Mouse (Mus musculus) liver, adult 2 months (tissue): ENCODE measurements around the gene Mrpl49. TPM values are rescaled to one million over a fixed set of nuclear protein-coding genes. Genes with fewer than 3 reads are reported as not detected.
A peak's percentile ranks its signal among the peaks of the same experiment; 100 is the strongest.

Source experiments
- DNase-seq: peaks from one replicate; pipeline ENCODE4 v3.0.0-alpha.2; 2011; ENCODE audit warnings: low read depth, low spot score; ENCODE audit errors: extremely low read depth
- H3K27ac ChIP-seq: fragments of 200-500 bp; replicated peaks from 2 replicates; pipeline ENCODE4 v1.5.1; 2012; ENCODE audit warnings: low read depth, mild to moderate bottlenecking, control low read depth, inconsistent platforms, low read length; ENCODE audit not compliant: insufficient read depth
- H3K27me3 ChIP-seq: fragments of 200-500 bp; 2 replicates; pipeline ENCODE4 v1.6.1; 2012; ENCODE audit warnings: mild to moderate bottlenecking, moderate library complexity, low read length, inconsistent platforms; ENCODE audit not compliant: control insufficient read depth, insufficient read depth
- H3K36me3 ChIP-seq: fragments of 200-500 bp; 2 replicates; pipeline ENCODE4 v1.6.1; 2012; ENCODE audit warnings: low read length, inconsistent platforms; ENCODE audit not compliant: control insufficient read depth, insufficient read depth
- H3K4me1 ChIP-seq: fragments of 200-500 bp; 2 replicates; pipeline ENCODE4 v1.6.1; 2011; ENCODE audit warnings: low read length; ENCODE audit not compliant: control insufficient read depth, insufficient read depth
- H3K4me3 ChIP-seq: fragments of 200-500 bp; 2 replicates; pipeline ENCODE4 v1.5.1; 2011; ENCODE audit warnings: low read depth, mild to moderate bottlenecking, control low read depth, low read length, moderate library complexity; ENCODE audit not compliant: insufficient read depth
- H3K79me2 ChIP-seq: fragments of 200-500 bp; 2 replicates; pipeline ENCODE4 v1.6.1; 2012; ENCODE audit warnings: inconsistent platforms, mild to moderate bottlenecking, low read length, moderate library complexity; ENCODE audit not compliant: control insufficient read depth, insufficient read depth
- H3K9ac ChIP-seq: fragments of 200-500 bp; 2 replicates; pipeline ENCODE4 v1.6.1; 2012; ENCODE audit warnings: low read depth, mild to moderate bottlenecking, control low read depth, inconsistent platforms, low read length
- CTCF ChIP-seq: fragments of 200-500 bp; IDR thresholded peaks from 2 replicates; pipeline ENCODE4 v1.5.1; 2011; ENCODE audit warnings: low read depth, low read length, control low read depth
- POLR2A ChIP-seq: fragments of 200-500 bp; IDR thresholded peaks from 2 replicates; pipeline ENCODE4 v1.6.1; 2011; ENCODE audit warnings: low read length, control low read depth; ENCODE audit not compliant: insufficient read depth; ENCODE audit errors: extremely low read depth
- WGBS: fragments of 180-500 bp; shearing (Covaris S2); methylation state at CpG from one replicate; pipeline ENCODE4 v1.1.7; 2018; 5-methylcytosine and 5-hydroxymethylcytosine counted together
- polyA plus RNA-seq: library from polyadenylated mRNA; depleted of rRNA; stranded (reverse); fragments of >200 nt; gene quantifications from 2 replicates; pipeline ENCODE4 v1.2.3, GENCODE M21; 2012; rRNA removed
- total RNA-seq: library from RNA; depleted of rRNA; stranded (reverse); fragments of >200 nt; gene quantifications from 2 replicates; pipeline ENCODE4 v1.2.3, GENCODE M21; 2014; rRNA removed

The Mrpl49 gene
- total RNA-seq (27.1 and 27.2 TPM in 2 replicates), polyA plus RNA-seq (13.6 and 16.8 TPM in 2 replicates)

GRCm38 (mm10) chr19:6057313-6058096, at the start of gene Mrpl49, which contains the start of gene Fau:
TSS of gene Mrpl49 (minus strand) at chr19:6057785.
TSS of gene Fau (plus strand) at chr19:6057844.
- under 1% methylated on average over 63 of the region's 63 CpGs for WGBS
- Histone ChIP-seq H3K36me3 (peaks cover 25% of the 10 kb centered on the region), H3K4me3 (peak within 1 kb of the TSS; percentile 87), H3K27me3 (no peaks in the 10 kb centered on the region), H3K9ac (peak within 1 kb of the TSS; percentile 91), H3K79me2 (no peaks in the 10 kb centered on the region; the same call in 1 of the 2 replicates), H3K4me1 (peaks cover 16% of the 10 kb centered on the region), H3K27ac (peak within 1 kb of the TSS; percentile 82)
- peak; percentile 81 for DNase-seq
- TF ChIP-seq POLR2A (peak; percentile 94), CTCF (no peak)

GRCm38 (mm10) chr19:6105586-6105985, 48.0 kb upstream of the Mrpl49 start, which contains the start of gene Naaladl1:
TSS of gene Naaladl1 (plus strand) at chr19:6105782.
- no peaks in the 10 kb centered on the region for H3K4me1 ChIP-seq
- WGBS: 65% methylated on average over 7 of the region's 7 CpGs
- no peak within 1 kb of the TSS for H3K27ac ChIP-seq
- TF ChIP-seq POLR2A (no peak), CTCF (no peak)
- H3K27me3 ChIP-seq: peaks cover 2% of the 10 kb centered on the region; the same call in 1 of the 2 replicates
- DNase-seq: no peak
- H3K79me2 ChIP-seq: no peaks in the 10 kb centered on the region
- H3K36me3 ChIP-seq: no peaks in the 10 kb centered on the region
- H3K9ac ChIP-seq: no peak within 1 kb of the TSS
- no peak within 1 kb of the TSS for H3K4me3 ChIP-seq

DNA sequence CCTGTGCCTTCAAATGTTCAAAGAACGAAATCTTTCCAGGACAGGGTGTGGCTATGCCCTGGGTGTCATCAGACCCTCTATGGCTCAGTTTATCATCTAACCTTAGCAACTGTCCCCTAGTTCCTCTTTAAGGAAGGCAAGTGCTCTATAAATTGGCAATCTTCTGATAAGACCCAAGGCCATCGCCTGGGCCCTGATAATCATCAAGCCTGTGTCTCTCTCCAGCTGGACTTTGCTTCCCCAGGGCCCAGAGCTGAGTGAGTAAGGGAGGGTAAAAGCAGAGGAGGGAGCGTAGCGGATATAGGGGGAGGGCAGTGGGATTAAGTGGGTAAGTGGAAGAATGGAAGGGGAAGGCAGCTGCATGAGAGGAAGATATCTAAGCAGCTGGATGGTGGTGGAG, 46.9 kb upstream of the Mrpl49 start:
- Histone ChIP-seq H3K27me3 (peaks cover 2% of the 10 kb centered on the region; the same call in 1 of the 2 replicates), H3K9ac (no peak overlapping the region), H3K36me3 (no peaks in the 10 kb centered on the region), H3K4me3 (no peak overlapping the region), H3K27ac (no peak overlapping the region), H3K79me2 (no peaks in the 10 kb centered on the region), H3K4me1 (no peaks in the 10 kb centered on the region)
- TF ChIP-seq CTCF (no peak), POLR2A (no peak)
- DNase-seq: no peak
- 82% methylated on average over 4 of the region's 4 CpGs for WGBS

DNA sequence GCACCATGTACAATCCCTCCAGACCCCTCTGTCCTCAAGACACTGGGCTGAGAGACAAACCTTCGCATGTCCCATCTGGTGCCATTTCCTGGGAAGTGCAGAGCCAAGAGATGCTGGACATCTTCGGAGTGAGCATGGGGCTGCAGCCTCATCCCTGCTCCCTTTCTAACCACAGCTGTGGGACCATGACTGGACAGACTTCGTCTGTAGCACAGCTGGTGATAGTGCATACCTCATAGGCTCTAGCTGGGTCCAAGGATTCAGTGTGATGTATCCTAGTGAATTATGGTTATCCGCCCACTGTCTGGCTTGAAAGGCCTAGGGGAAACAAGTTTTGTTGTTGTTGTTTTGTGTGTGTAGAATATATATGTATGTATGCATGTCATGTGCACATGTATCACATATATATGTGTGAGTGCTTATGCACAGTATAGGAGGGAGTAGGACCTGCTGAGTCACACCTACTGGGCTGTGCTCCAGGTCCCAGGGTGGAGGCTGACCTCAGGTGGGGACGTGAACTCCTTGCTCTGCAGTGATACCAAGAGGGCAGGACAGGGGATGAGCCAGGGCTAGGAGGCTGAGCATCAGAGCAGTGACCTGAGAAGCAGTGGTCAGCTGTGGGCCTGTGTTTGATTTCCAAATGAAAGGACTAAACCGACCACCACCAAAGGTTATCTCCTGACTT, 44.7 kb upstream of the Mrpl49 start:
- 69% methylated on average over 6 of the region's 6 CpGs for WGBS
- Histone ChIP-seq H3K4me3 (no peak overlapping the region), H3K27me3 (peaks cover 2% of the 10 kb centered on the region; the same call in 1 of the 2 replicates), H3K79me2 (no peaks in the 10 kb centered on the region), H3K4me1 (no peaks in the 10 kb centered on the region), H3K36me3 (no peaks in the 10 kb centered on the region), H3K9ac (no peak overlapping the region), H3K27ac (no peak overlapping the region)
- DNase-seq: no peak
- TF ChIP-seq CTCF (no peak), POLR2A (no peak)

DNA sequence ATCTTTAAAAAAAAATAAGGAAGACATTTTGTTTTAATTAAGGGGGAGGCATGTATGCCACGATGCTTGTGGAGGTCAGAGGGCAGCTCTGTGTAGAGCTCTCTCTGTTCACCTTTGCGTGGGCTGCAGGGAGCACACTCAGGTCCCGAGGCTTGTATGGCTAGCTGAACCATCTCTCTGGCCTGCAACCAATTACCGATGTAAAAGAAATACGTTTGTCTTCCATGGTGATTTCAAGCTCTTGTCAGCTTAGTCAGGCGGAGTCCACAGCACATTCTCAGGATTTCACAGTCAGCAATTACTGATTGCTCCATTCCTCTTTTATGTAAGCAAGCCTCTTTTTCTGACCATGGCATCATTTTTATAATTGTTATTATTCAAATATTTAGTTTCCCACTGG, 43.6 kb upstream of the Mrpl49 start:
- Histone ChIP-seq H3K9ac (no peak overlapping the region), H3K79me2 (no peaks in the 10 kb centered on the region), H3K4me3 (no peak overlapping the region), H3K4me1 (no peaks in the 10 kb centered on the region), H3K27ac (no peak overlapping the region), H3K27me3 (no peaks in the 10 kb centered on the region), H3K36me3 (no peaks in the 10 kb centered on the region)
- 63% methylated on average over 6 of the region's 6 CpGs for WGBS
- TF ChIP-seq POLR2A: no peak
- TF ChIP-seq CTCF: no peak
- DNase-seq: no peak

DNA sequence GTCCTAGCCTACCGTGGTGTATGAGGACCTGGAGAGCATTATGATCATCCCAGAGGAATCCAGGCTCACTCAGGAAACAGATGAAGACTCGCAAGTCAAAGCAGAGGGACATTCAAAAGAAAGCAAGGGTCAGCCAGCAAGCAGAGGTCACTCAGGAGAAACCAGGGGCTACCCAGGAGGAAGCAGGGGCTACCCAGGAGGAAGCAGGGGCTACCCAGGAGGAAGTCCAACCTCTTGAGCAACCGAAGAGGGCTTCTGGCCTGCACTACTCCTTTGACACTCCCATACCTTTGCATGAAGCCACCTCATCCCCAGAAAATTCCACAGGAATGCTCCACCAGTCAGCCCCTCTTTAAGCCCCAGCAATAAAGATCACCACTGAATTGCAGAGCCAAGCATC, 40.3 kb upstream of the Mrpl49 start:
- Histone ChIP-seq H3K79me2 (no peaks in the 10 kb centered on the region), H3K4me1 (no peaks in the 10 kb centered on the region), H3K27me3 (no peaks in the 10 kb centered on the region), H3K9ac (no peak overlapping the region), H3K27ac (no peak overlapping the region), H3K36me3 (no peaks in the 10 kb centered on the region), H3K4me3 (no peak overlapping the region)
- TF ChIP-seq CTCF: no peak
- TF ChIP-seq POLR2A: no peak
- 77% methylated on average over 3 of the region's 3 CpGs for WGBS
- DNase-seq: no peak
